Mouse (Mus musculus) urinary bladder, postnatal 4 days (tissue): ENCODE measurements around the gene Ispd.

Experiments used
- DNase-seq, 2 experiments: peaks; one replicate each; pipeline ENCODE4 v3.0.0; 2021 to 2022; ENCODE audit warnings: low spot score in 2 of 2

The Ispd gene

GRCm38 (mm10) chr12:36468325-36469044 lies 87.2 kb downstream of the Ispd start:
- DNase-seq, result no peak

GRCm38 (mm10) chr12:36471411-36471810 lies 90.2 kb downstream of the Ispd start:
- DNase-seq, result no peak

GRCm38 (mm10) chr12:36474171-36474570 lies 92.9 kb downstream of the Ispd start:
- DNase-seq, result no peak

- DNase-seq, result no peak
Measured at GRCm38 (mm10) chr12:36475269-36475668, 94.0 kb downstream of the Ispd start.

GRCm38 (mm10) chr12:36476476-36476875 lies 95.2 kb downstream of the Ispd start:
- no peak for DNase-seq

GRCm38 (mm10) chr12:36477501-36477900 lies 96.3 kb downstream of the Ispd start:
- DNase-seq, result no peak

- no peak for DNase-seq
Measured at GRCm38 (mm10) chr12:36477926-36478325, 96.7 kb downstream of the Ispd start.

GRCm38 (mm10) chr12:36481742-36482141 lies 100.5 kb downstream of the Ispd start:
- no peak for DNase-seq

- DNase-seq, result no peak
Measured at GRCm38 (mm10) chr12:36483346-36483745, 102.1 kb downstream of the Ispd start.

GRCm38 (mm10) chr12:36497565-36497964 lies 116.3 kb downstream of the Ispd start:
- no peak for DNase-seq

- no peak for DNase-seq
Measured at GRCm38 (mm10) chr12:36507111-36507903, 126.1 kb downstream of the Ispd start.

GRCm38 (mm10) chr12:36509954-36510642 lies 128.8 kb downstream of the Ispd start:
- no peak for DNase-seq

- no peak for DNase-seq
Measured at GRCm38 (mm10) chr12:36521774-36522173, 140.5 kb downstream of the Ispd start.

- no peak for DNase-seq
Measured at GRCm38 (mm10) chr12:36523515-36523914, 142.3 kb downstream of the Ispd start.

- no peak for DNase-seq
Measured at GRCm38 (mm10) chr12:36530920-36531319, 149.7 kb downstream of the Ispd start.

- no peak for DNase-seq
Measured at GRCm38 (mm10) chr12:36531421-36532072, 150.3 kb downstream of the Ispd start.

GRCm38 (mm10) chr12:36532525-36532924 lies 151.3 kb downstream of the Ispd start:
- DNase-seq, result no peak

GRCm38 (mm10) chr12:36533160-36533900 lies 152.1 kb downstream of the Ispd start:
- no peak for DNase-seq

GRCm38 (mm10) chr12:36534589-36534988 lies 153.3 kb downstream of the Ispd start:
- no peak for DNase-seq

GRCm38 (mm10) chr12:36545318-36545717 lies 164.1 kb downstream of the Ispd start:
- no peak for DNase-seq

- DNase-seq, result no peak
Measured at GRCm38 (mm10) chr12:36549474-36549873, 168.2 kb downstream of the Ispd start.
